Mouse (Mus musculus) MEL (cell line): ENCODE data around the gene Bmf. TPM values are rescaled to one million over a fixed set of nuclear protein-coding genes. Genes with fewer than 3 reads are reported as not detected.

Experiments used
- DNase-seq: peaks from one replicate; pipeline ENCODE4 v3.0.0; 2011; ENCODE audit warnings: low read depth, low spot score
- H3K27ac ChIP-seq: 2 replicates; pipeline ENCODE4 v1.5.1; 2012; ENCODE audit warnings: low read depth, mild to moderate bottlenecking, control low read depth, low read length, moderate library complexity; ENCODE audit not compliant: control insufficient read depth
- H3K27me3 ChIP-seq, 2 experiments: fragments of 150-350 bp in 1 of 2; sonication (generic) in 1 of 2; 2 replicates each; pipeline ENCODE4 v1.6.1; 2012; ENCODE audit warnings: low read length in 2 of 2, mild to moderate bottlenecking in 2 of 2, improper control_type of control experiment in 1 of 2, moderate library complexity in 1 of 2; ENCODE audit not compliant: insufficient read depth in 2 of 2, control insufficient read depth in 1 of 2
- H3K36me3 ChIP-seq, 2 experiments: 2 replicates each; pipeline ENCODE4 v1.6.1; 2012 to 2014; ENCODE audit warnings: low read length in 2 of 2, improper control_type of control experiment in 1 of 2, inconsistent platforms in 1 of 2, mild to moderate bottlenecking in 1 of 2; ENCODE audit not compliant: insufficient read depth in 2 of 2, control insufficient read depth in 1 of 2
- H3K4me1 ChIP-seq, 2 experiments: fragments of 150-350 bp in 1 of 2; sonication (generic) in 1 of 2; 2 replicates each; pipeline ENCODE4 v1.6.1; 2012; ENCODE audit warnings: low read length in 2 of 2, improper control_type of control experiment in 1 of 2, mild to moderate bottlenecking in 1 of 2; ENCODE audit not compliant: insufficient read depth in 2 of 2, control insufficient read depth in 1 of 2
- H3K4me3 ChIP-seq, 2 experiments: fragments of 150-350 bp in 1 of 2; sonication (generic) in 1 of 2; 2 replicates each; pipeline ENCODE4 v1.5.1; 2012; ENCODE audit warnings: low read depth in 2 of 2, low read length in 2 of 2, mild to moderate bottlenecking in 2 of 2, moderate library complexity in 2 of 2, control low read depth in 1 of 2, improper control_type of control experiment in 1 of 2; ENCODE audit not compliant: control insufficient read depth in 1 of 2, insufficient read depth in 1 of 2
- H3K79me2 ChIP-seq: 2 replicates; pipeline ENCODE4 v1.6.1; 2012; ENCODE audit warnings: mild to moderate bottlenecking, low read length, moderate library complexity; ENCODE audit not compliant: control insufficient read depth, poor library complexity, insufficient read depth
- H3K9ac ChIP-seq: 2 replicates; pipeline ENCODE4 v1.6.1; 2012; ENCODE audit warnings: low read depth, mild to moderate bottlenecking, control low read depth, low read length, moderate library complexity; ENCODE audit not compliant: control insufficient read depth, poor library complexity, severe bottlenecking
- H3K9me3 ChIP-seq: fragments of 150-350 bp; sonication (generic); replicated peaks from 2 replicates; pipeline ENCODE4 v1.6.1; 2012; ENCODE audit warnings: mild to moderate bottlenecking, low read length, improper control_type of control experiment, moderate library complexity; ENCODE audit not compliant: insufficient read depth
- CHD1 ChIP-seq: IDR thresholded peaks from 2 replicates; pipeline ENCODE4 v1.6.1; 2012; ENCODE audit warnings: low read depth, mild to moderate bottlenecking, inconsistent platforms, low read length, improper control_type of control experiment
- CHD2 ChIP-seq: IDR thresholded peaks from 2 replicates; pipeline ENCODE4 v1.6.1; 2011; ENCODE audit warnings: low read length, improper control_type of control experiment
- CTCF ChIP-seq, 3 experiments: IDR thresholded peaks in 2 of 3; conservative IDR thresholded peaks in 1 of 3; 2 replicates each; pipeline ENCODE4 v1.5.1; 2011 to 2012; ENCODE audit warnings: low read length in 3 of 3, low read depth in 2 of 3, mild to moderate bottlenecking in 2 of 3, improper control_type of control experiment in 1 of 3, inconsistent platforms in 1 of 3, mixed read lengths in 1 of 3, moderate library complexity in 1 of 3; ENCODE audit not compliant: control insufficient read depth in 1 of 3, insufficient read depth in 1 of 3, poor library complexity in 1 of 3, severe bottlenecking in 1 of 3
- ETS1 ChIP-seq: IDR thresholded peaks from 2 replicates; pipeline ENCODE4 v1.6.1; 2012; ENCODE audit warnings: low read depth, mild to moderate bottlenecking, inconsistent platforms, low read length, improper control_type of control experiment, moderate library complexity
- GABPA ChIP-seq: IDR thresholded peaks from 2 replicates; pipeline ENCODE4 v1.6.1; 2012; ENCODE audit warnings: low read depth, mild to moderate bottlenecking, inconsistent platforms, low read length, improper control_type of control experiment, moderate library complexity
- GATA1 ChIP-seq: IDR thresholded peaks from 2 replicates; pipeline ENCODE4 v1.6.1; 2011; ENCODE audit warnings: low read depth, low read length, improper control_type of control experiment
- HCFC1 ChIP-seq: IDR thresholded peaks from 2 replicates; pipeline ENCODE4 v1.6.1; 2012; ENCODE audit warnings: low read depth, mild to moderate bottlenecking, inconsistent platforms, low read length, improper control_type of control experiment, moderate library complexity
- KAT2A ChIP-seq: conservative IDR thresholded peaks from 2 replicates; pipeline ENCODE4 v1.6.1; 2012; ENCODE audit warnings: low read depth, low read length, improper control_type of control experiment, inconsistent platforms
- MAX ChIP-seq: IDR thresholded peaks from 2 replicates; pipeline ENCODE4 v1.6.1; 2011; ENCODE audit warnings: low read length, improper control_type of control experiment
- MXI1 ChIP-seq: IDR thresholded peaks from 2 replicates; pipeline ENCODE4 v1.6.1; 2011; ENCODE audit warnings: mild to moderate bottlenecking, low read depth, low read length, improper control_type of control experiment
- MYC ChIP-seq: IDR thresholded peaks from 2 replicates; pipeline ENCODE4 v1.6.1; 2011; ENCODE audit warnings: low read depth, mild to moderate bottlenecking, low read length, improper control_type of control experiment, moderate library complexity
- NELFE ChIP-seq: IDR thresholded peaks from 2 replicates; pipeline ENCODE4 v1.6.1; 2011; ENCODE audit warnings: low read depth, low read length, improper control_type of control experiment
- NRF1 ChIP-seq: IDR thresholded peaks from 2 replicates; pipeline ENCODE4 v1.6.1; 2014; ENCODE audit warnings: low read depth, mild to moderate bottlenecking, inconsistent platforms, low read length, improper control_type of control experiment, moderate library complexity; ENCODE audit not compliant: poor library complexity, insufficient read depth, severe bottlenecking
- POLR2AphosphoS2 ChIP-seq: IDR thresholded peaks from 2 replicates; pipeline ENCODE4 v1.6.1; 2011; ENCODE audit warnings: low read length, improper control_type of control experiment
- RCOR1 ChIP-seq: IDR thresholded peaks from 2 replicates; pipeline ENCODE4 v1.6.1; 2012; ENCODE audit warnings: low read depth, mild to moderate bottlenecking, inconsistent platforms, low read length, improper control_type of control experiment
- TCF12 ChIP-seq: IDR thresholded peaks from 2 replicates; pipeline ENCODE4 v1.6.1; 2014; ENCODE audit warnings: low read depth, mild to moderate bottlenecking, inconsistent platforms, low read length, improper control_type of control experiment, moderate library complexity
- USF1 ChIP-seq: IDR thresholded peaks from 2 replicates; pipeline ENCODE4 v1.6.1; 2014; ENCODE audit warnings: low read depth, mild to moderate bottlenecking, inconsistent platforms, low read length, improper control_type of control experiment, moderate library complexity
- ZNF384 ChIP-seq: IDR thresholded peaks from 2 replicates; pipeline ENCODE4 v1.6.1; 2012; ENCODE audit warnings: low read depth, mild to moderate bottlenecking, inconsistent platforms, low read length, improper control_type of control experiment
- polyA plus RNA-seq, 2 experiments: library from polyadenylated mRNA; stranded (reverse) in 1 of 2; unstranded in 1 of 2; fragments of >175 nt in 1 of 2; fragments of >200 nt in 1 of 2; gene quantifications; 2 replicates each; pipeline versions ENCODE4 v1.2.1 to v1.2.4; 2012; ENCODE audit warnings: low replicate concordance in 2 of 2, low read depth in 1 of 2; ENCODE audit not compliant: insufficient read length in 2 of 2, insufficient read depth in 1 of 2, missing spikeins in 1 of 2
- total RNA-seq: library from RNA; depleted of rRNA; stranded (reverse); fragments of 300-350 nt; gene quantifications from 2 replicates; pipeline ENCODE4 v1.2.3, GENCODE M21; 2012

Gene Bmf
- total and polyA plus RNA-seq, 3 experiments, result 0.39 to 0.50 TPM; not detected in 1

DNA sequence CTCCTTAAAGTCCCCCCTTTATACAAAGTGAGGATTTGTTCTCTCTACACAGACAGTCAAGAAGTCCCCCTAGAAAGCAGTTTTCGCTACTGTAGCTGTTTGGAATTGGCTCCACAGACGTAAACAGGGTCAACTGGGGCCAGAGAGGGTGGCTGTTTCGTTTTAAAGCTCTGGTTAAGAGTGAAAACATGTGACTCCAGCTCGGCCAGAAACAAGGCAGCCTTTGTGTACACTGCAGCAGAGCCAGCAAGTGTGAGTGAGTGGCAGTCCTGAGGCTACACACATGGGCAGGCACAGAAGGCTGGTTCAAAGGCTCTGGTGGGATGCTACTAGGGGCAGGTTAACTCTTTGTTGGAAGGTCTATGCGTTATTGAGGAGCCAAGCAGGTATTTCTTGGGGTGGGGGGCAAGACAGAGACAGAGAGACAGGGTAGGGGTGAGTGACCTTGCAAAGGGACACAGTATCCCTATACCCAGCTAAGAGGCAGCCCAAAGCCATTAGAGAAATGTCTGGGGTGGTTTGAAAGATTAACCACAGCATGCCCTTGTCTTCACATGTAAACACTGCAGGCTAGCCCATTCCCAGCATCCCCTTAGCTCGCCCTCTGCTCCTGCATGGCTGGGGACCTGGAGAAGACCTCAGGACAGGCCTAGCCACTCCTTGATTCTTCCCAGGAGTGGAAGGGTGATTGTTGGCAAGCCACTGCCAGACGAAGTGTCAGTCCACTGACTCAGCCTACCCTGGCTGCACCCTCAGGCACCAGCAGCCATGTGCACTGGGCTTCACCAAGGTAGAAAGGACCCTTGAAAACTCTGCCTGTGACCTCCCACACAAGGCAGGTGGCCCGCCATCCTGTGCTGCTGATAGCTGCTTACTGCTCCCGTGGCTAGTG is 29.2 kb downstream of the Bmf start:
- H3K36me3 ChIP-seq, result no peaks in the 10 kb centered on the region; a peak in 1 of 4 replicates
- H3K27ac ChIP-seq, result no peak overlapping the region
- TF ChIP-seq ETS1 (no peak), POLR2AphosphoS2 (no peak), HCFC1 (no peak), MXI1 (0 out of 2 replicates have a peak, but pooled peaks have one; percentile 22)
- no peak overlapping the region for H3K9ac ChIP-seq
- no peaks in the 10 kb centered on the region for H3K27me3 ChIP-seq
- H3K4me1 ChIP-seq, result peaks cover 0 to 7% of the 10 kb centered on the region in 2 experiments; a peak in 3 of 4 replicates
- H3K9me3 ChIP-seq, result no peaks in the 10 kb centered on the region
- 0 out of 4 replicates have a peak overlapping the region, but pooled peaks of 1 of the 2 experiments have one; percentile 18 for H3K4me3 ChIP-seq
- no peak for DNase-seq
- no peaks in the 10 kb centered on the region for H3K79me2 ChIP-seq

DNA sequence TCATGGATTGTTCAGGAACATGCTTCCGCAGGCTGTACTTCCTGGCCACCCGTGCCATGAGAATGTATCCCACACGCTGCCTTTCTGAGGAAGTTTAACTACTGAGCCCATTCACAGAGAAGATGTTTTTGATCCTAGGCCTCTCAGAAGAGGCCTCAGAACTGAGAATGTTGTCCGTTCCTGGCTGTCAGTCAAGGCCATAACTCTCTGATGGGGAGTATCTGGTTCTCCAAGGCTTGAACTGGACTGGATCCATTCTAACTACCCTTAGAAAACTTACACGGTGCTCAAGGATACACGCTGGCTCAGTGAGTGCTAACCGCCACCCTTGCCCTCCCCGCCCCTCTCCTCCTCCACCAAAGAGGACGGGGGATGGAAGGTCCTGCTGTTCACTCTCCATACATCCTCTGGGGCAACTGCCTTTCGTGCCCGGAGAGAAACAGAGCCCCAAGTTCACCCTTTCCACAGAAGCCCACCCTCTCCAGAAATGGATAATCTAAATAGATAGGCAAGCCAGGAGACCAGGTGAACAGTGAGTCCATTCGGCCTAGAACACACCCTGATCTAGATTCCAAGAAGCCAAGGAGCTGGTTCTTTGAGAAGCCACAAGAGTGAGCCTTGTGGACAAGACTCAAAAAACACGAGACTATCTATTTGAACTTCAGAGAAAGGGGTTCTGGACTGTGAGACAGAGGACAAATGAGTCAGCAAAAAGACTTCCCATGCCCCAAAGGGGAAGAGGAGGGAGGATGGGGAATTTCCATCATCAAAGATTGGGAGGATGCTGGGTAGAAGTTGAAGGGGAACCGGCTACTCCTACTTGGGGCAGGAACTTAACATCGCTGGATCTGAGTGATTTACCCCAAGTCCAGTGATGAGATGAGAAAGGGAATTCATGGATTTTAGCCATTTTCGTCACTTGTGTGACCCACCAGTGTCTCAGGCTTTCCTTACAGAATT is 36.8 kb downstream of the Bmf start:
- Histone ChIP-seq H3K4me1 (no peaks in the 10 kb centered on the region), H3K9ac (no peak overlapping the region), H3K9me3 (no peaks in the 10 kb centered on the region), H3K4me3 (no peak overlapping the region), H3K79me2 (no peaks in the 10 kb centered on the region), H3K36me3 (0 out of 4 replicates have a peak, but pooled peaks cover 0 to 2% of the 10 kb centered on the region in 2 experiments), H3K27me3 (0 out of 4 replicates have a peak, but pooled peaks cover 0 to 3% of the 10 kb centered on the region in 2 experiments), H3K27ac (no peak overlapping the region)
- TF ChIP-seq GABPA (no peak), RCOR1 (no peak), CHD2 (no peak), GATA1 (no peak), NELFE (no peak), NRF1 (no peak), TCF12 (no peak), MYC (no peak), CTCF (IDR thresholded peaks at IDR 0.05 in 2 of 3, conservative IDR thresholded peaks at IDR 0.05 in 1 of 3; ENCODE audit: control insufficient read depth in 1 of 3, insufficient read depth in 1 of 3, low read depth in 2 of 3, low read length in 3 of 3, poor library complexity in 1 of 3, severe bottlenecking in 1 of 3) (no peak), ZNF384 (no peak), CHD1 (no peak), MAX (no peak), KAT2A (no peak), USF1 (no peak)
- DNase-seq, result no peak
